Mouse (Mus musculus) adrenal gland, adult 18-20 months (tissue): ENCODE measurements around the gene Sema6d. TPM values are rescaled to one million over a fixed set of nuclear protein-coding genes. Genes with fewer than 3 reads are reported as not detected.

ENCODE experiments used
- DNase-seq, 2 experiments: peaks; one replicate each; pipeline ENCODE4 v3.0.0; 2021 to 2022; ENCODE audit warnings: low spot score in 2 of 2
- total RNA-seq, 2 experiments: library from RNA; stranded (reverse); gene quantifications; 1 replicate in 1 of 2; 2 replicates in 1 of 2; pipeline ENCODE4 v1.2.3; 2021

Gene Sema6d
- total RNA-seq, 2 experiments from 2014 or later, result 5.9 to 10.4 TPM

GRCm38 (mm10) chr2:124168411-124168810, 78.6 kb downstream of the Sema6d start:
- DNase-seq, result no peak

- no peak for DNase-seq
Observed at GRCm38 (mm10) chr2:124171718-124172117, 81.9 kb downstream of the Sema6d start.

- no peak for DNase-seq
Observed at GRCm38 (mm10) chr2:124176265-124176664, 86.5 kb downstream of the Sema6d start.

- DNase-seq, result no peak
Observed at GRCm38 (mm10) chr2:124176711-124177169, 87.0 kb downstream of the Sema6d start.

GRCm38 (mm10) chr2:124189271-124189670, 99.5 kb downstream of the Sema6d start:
- DNase-seq, result no peak

- DNase-seq, result no peak
Observed at GRCm38 (mm10) chr2:124194041-124194440, 104.3 kb downstream of the Sema6d start.

- no peak for DNase-seq
Observed at GRCm38 (mm10) chr2:124201493-124201892, 111.7 kb downstream of the Sema6d start.

- DNase-seq, result no peak
Observed at GRCm38 (mm10) chr2:124202475-124202990, 112.8 kb downstream of the Sema6d start.

- no peak for DNase-seq
Observed at GRCm38 (mm10) chr2:124205811-124206210, 116.0 kb downstream of the Sema6d start.

GRCm38 (mm10) chr2:124208251-124208650, 118.5 kb downstream of the Sema6d start:
- no peak for DNase-seq

GRCm38 (mm10) chr2:124223559-124223958, 133.8 kb downstream of the Sema6d start:
- DNase-seq, result no peak

- no peak for DNase-seq
Observed at GRCm38 (mm10) chr2:124224328-124224727, 134.6 kb downstream of the Sema6d start.

- DNase-seq, result no peak
Observed at GRCm38 (mm10) chr2:124234636-124235221, 145.0 kb downstream of the Sema6d start.

GRCm38 (mm10) chr2:124235237-124236055, 145.7 kb downstream of the Sema6d start:
- no peak for DNase-seq

- no peak for DNase-seq
Observed at GRCm38 (mm10) chr2:124236831-124237230, 147.1 kb downstream of the Sema6d start.

GRCm38 (mm10) chr2:124243608-124244007, 153.8 kb downstream of the Sema6d start:
- no peak for DNase-seq

- peak in 1 of 2 experiments; percentile 23 for DNase-seq
Observed at GRCm38 (mm10) chr2:124244543-124245245, 154.9 kb downstream of the Sema6d start.

GRCm38 (mm10) chr2:124258108-124258507, 168.3 kb downstream of the Sema6d start:
- DNase-seq, result no peak

- DNase-seq, result no peak
Observed at GRCm38 (mm10) chr2:124264309-124264708, 174.5 kb downstream of the Sema6d start.

GRCm38 (mm10) chr2:124271156-124271555, 181.4 kb downstream of the Sema6d start:
- no peak for DNase-seq

GRCm38 (mm10) chr2:124277492-124277891, 187.7 kb downstream of the Sema6d start:
- no peak for DNase-seq

GRCm38 (mm10) chr2:124285109-124285508, 195.3 kb downstream of the Sema6d start:
- DNase-seq, result no peak
